Mouse (Mus musculus): ENCODE measurements around the gene Tab2. TPM values are rescaled to one million over a fixed set of nuclear protein-coding genes. Genes with fewer than 3 reads are reported as not detected.

Gene Tab2
- total RNA-seq, 2 experiments from 2014 or later, result 51.9 to 63.3 TPM

Other genes starting within 250 kb of the Tab2 start
- 10 to 100 TPM; 13.4 to 16.1 TPM for gene Katna1, start 230.2 kb downstream of the Tab2 start, total RNA-seq (2021)
- 10 to 100 TPM; 18.8 to 20.6 TPM for gene Ginm1, start 163.4 kb downstream of the Tab2 start, total RNA-seq (2021)
- gene Ppil4, start 163.3 kb downstream of the Tab2 start, total RNA-seq (2021), result 10 to 100 TPM; 31.9 to 32.1 TPM
- under 1 TPM; 0.10 to 0.12 TPM for gene Zc3h12d, start 123.8 kb downstream of the Tab2 start, total RNA-seq (2021)